Mouse (Mus musculus): Measurements from ENCODE around the gene Gm9736. TPM values are rescaled to one million over a fixed set of nuclear protein-coding genes. Genes with fewer than 3 reads are reported as not detected.

Gene Gm9736
- polyA plus RNA-seq (2014; fragmentation: Illumina TruSeq; extraction: RNeasy Lipid Tissue Mini Kit (QIAGEN cat#74804); ENCODE audit: low read depth, low replicate concordance) = not detected

DNA sequence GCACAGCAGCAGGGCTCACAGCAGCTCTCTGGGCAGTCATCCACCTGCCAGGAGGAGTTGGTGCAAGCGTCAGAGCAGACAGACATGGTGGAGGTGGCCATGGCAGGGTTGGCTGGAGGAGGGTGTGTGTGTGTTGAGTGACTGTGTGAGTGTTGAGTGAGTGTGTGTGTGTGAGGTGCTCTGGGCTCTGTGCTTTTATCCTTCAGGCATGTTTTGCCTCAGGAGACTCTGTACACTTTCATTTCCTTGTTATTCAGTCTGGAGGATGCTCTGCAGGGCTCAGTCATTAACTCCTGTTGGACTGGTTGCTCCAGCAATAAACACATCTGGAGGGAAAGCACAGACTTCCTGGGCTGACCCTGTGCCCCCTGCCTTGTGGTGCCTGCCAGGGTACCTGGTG, at the start of gene Gm9736:
Gene Gm9736, minus strand, starts transcription at position 101 of the 400 bp plus-strand sequence.

DNA sequence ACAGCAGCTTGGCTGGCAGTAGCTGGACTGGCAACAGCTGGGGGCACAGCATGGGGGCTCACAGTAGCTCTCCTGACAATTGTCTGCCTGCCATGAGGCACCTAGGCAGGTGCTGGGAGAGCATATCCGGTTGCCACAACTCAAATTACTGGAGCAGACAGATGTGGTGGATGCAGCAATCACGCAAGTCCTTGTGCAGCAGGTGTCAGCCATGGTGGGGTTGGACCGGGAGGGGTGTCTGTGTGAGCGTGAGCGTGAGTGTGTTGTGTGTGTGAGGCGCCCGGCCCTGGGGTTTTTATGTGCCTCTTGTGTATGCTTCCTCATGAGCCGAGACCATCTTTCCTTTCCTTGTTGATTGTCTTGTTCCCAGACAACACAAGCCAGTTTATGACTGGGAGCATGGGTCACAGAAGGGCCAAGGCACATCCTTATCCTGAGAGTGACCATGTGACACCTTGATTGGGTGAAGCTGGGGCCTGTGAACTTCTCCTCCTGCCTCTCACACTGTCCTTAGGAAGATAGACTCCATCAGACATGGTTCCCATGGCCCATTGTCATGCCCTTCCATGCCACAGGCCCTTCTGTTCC, 47.9 kb upstream of the Gm9736 start, which contains the start of gene Gm19668:
Gene Gm19668, minus strand, starts transcription at position 213 of the 588 bp plus-strand sequence.

DNA sequence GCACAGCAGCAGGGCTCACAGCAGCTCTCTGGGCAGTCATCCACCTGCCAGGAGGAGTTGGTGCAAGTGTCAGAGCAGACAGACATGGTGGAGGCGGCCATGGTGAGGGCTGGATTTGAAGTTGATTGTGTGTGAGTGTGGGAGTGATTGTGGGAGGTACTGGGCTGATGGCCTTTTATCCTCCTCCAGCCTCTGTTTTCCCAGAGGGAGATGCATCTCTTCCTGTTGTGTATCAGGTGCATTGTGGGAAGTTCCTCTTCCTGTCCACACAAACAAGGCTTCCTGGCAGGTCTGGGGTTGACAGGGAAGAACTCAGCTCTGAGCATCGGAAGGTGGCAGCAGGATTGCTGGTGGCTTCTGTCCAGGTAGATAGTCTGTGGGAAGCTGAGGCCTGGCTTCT, 43.8 kb upstream of the Gm9736 start, which contains the start of gene Gm9639:
Gene Gm9639, minus strand, starts transcription at position 101 of the 400 bp plus-strand sequence.

GRCm38 (mm10) chr10:77787876-77788275, 36.7 kb upstream of the Gm9736 start, which contains the start of gene Gm7137:
Gene Gm7137, minus strand, starts transcription at chr10:77788200.

DNA sequence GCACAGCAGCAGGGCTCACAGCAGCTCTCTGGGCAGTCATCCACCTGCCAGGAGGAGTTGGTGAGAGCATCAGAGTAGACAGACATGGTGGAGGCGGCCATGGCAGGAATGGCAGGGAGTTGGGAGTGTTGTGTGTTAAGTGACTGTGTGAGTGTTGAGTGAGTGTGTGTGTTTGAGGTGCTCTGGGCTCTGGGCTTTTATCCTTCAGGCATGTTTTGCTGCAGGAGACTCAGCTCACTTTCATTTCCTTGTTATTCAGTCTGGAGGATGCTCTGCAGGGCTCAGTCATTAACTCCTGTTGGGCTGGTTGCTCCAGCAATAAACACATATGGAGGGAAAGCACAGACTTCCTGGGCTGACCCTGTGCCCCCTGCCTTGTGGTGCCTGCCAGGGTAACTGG, 31.3 kb upstream of the Gm9736 start, which contains the start of gene Gm3250:
Gene Gm3250, minus strand, starts transcription at position 101 of the 400 bp plus-strand sequence.

DNA sequence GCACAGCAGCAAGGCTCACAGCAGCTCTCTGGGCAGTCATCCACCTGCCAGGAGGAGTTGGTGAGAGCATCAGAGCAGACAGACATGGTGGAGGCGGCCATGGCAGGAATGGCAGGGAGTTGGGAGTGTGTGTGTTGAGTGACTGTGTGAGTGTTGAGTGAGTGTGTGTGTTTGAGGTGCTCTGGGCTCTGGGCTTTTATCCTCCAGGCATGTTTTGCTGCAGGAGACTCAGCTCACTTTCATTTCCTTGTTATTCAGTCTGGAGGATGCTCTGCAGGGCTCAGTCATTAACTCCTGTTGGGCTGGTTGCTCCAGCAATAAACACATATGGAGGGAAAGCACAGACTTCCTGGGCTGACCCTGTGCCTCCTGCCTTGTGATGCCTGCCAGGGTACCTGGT, 25.7 kb upstream of the Gm9736 start, which contains the start of gene Gm7138:
Gene Gm7138, minus strand, starts transcription at position 101 of the 400 bp plus-strand sequence.

DNA sequence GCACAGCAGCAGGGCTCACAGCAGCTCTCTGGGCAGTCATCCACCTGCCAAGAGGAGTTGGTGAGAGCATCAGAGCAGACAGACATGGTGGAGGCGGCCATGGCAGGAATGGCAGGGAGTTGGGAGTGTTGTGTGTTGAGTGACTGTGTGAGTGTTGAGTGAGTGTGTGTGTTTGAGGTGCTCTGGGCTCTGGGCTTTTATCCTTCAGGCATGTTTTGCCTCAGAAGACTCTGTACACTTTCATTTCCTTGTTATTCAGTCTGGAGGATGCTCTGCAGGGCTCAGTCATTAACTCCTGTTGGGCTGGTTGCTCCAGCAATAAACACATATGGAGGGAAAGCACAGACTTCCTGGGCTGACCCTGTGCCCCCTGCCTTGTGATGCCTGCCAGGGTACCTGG, 20.1 kb upstream of the Gm9736 start, which contains the start of gene Gm3238:
Gene Gm3238, minus strand, starts transcription at position 101 of the 400 bp plus-strand sequence.

DNA sequence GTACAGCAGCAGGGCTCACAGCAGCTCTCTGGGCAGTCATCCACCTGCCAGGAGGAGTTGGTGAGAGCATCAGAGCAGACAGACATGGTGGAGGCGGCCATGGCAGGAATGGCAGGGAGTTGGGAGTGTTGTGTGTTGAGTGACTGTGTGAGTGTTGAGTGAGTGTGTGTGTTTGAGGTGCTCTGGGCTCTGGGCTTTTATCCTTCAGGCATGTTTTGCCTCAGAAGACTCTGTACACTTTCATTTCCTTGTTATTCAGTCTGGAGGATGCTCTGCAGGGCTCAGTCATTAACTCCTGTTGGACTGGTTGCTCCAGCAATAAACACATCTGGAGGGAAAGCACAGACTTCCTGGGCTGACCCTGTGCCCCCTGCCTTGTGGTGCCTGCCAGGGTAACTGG, 8.4 kb upstream of the Gm9736 start, which contains the start of gene Gm3233:
Gene Gm3233, minus strand, starts transcription at position 101 of the 400 bp plus-strand sequence.

GRCm38 (mm10) chr10:77741924-77742688, 9.0 kb downstream of the Gm9736 start, which contains the start of gene Gm18596:
Gene Gm18596, minus strand, starts transcription at chr10:77742638.

GRCm38 (mm10) chr10:77726186-77726585, 25.0 kb downstream of the Gm9736 start, which contains the start of gene Gm10100:
Gene Gm10100, plus strand, starts transcription at chr10:77726486.

GRCm38 (mm10) chr10:77720299-77720698, 30.9 kb downstream of the Gm9736 start, which contains the start of gene Krtap12-1:
Gene Krtap12-1, plus strand, starts transcription at chr10:77720599.

DNA sequence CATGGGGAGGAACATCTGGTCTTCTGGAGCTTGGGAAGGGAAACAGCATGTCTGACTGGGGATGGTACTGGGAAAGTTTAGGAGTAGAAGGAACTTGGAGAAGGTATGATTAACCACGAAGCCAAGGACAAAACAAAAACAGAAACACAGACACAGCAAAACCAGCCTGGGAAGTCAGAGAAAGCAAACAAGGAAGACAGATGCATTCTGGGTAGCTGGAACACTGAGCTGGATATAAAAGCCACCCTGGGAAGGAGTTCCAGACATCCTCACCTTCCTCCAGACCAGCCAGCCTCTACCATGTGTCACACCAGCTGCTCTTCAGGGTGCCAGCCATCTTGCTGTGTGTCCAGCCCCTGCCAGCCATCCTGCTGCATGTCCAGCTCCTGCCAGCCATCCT, 35.6 kb downstream of the Gm9736 start, which contains the start of gene Gm10142:
Gene Gm10142, plus strand, starts transcription at position 301 of the 400 bp plus-strand sequence.

GRCm38 (mm10) chr10:77711157-77711556, 40.0 kb downstream of the Gm9736 start, which contains the start of gene Gm10024:
Gene Gm10024, plus strand, starts transcription at chr10:77711457.

DNA sequence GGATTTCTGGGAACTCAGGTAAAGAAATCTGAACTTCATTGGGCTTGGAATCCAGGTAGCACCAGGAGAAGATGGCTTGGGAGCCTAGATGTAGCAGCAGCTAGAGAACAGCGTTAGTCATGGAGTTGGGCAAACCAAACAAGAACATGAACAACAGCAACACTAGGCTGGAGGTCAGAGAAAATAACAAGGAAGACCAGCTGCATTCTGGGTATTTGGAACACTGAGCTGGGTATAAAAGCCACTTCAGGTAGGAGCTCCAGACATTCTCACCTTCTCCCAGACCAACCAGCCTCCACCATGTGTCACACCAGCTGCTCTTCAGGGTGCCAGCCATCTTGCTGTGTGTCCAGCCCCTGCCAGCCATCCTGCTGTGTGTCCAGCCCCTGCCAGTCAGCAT, 44.8 kb downstream of the Gm9736 start, which contains the start of gene Gm10272:
Gene Gm10272, plus strand, starts transcription at position 301 of the 400 bp plus-strand sequence.

Other genes starting within 250 kb of the Gm9736 start
- gene Fam207a, start 235.6 kb downstream of the Gm9736 start, polyA plus RNA-seq (2014; fragmentation: Illumina TruSeq; extraction: RNeasy Lipid Tissue Mini Kit (QIAGEN cat#74804); ENCODE audit: low read depth, low replicate concordance) = 0.78 TPM
- gene Itgb2, start 221.1 kb downstream of the Gm9736 start, polyA plus RNA-seq (2014; fragmentation: Illumina TruSeq; extraction: RNeasy Lipid Tissue Mini Kit (QIAGEN cat#74804); ENCODE audit: low read depth, low replicate concordance) = 0.36 TPM
- gene Pttg1ip, start 169.6 kb downstream of the Gm9736 start, polyA plus RNA-seq (2014; fragmentation: Illumina TruSeq; extraction: RNeasy Lipid Tissue Mini Kit (QIAGEN cat#74804); ENCODE audit: low read depth, low replicate concordance) = 53.7 TPM
- gene Sumo3, start 145.3 kb downstream of the Gm9736 start, polyA plus RNA-seq (2014; fragmentation: Illumina TruSeq; extraction: RNeasy Lipid Tissue Mini Kit (QIAGEN cat#74804); ENCODE audit: low read depth, low replicate concordance) = 32.2 TPM
- 10.3 TPM for gene Gm49325, start 145.2 kb downstream of the Gm9736 start, polyA plus RNA-seq (2014; fragmentation: Illumina TruSeq; extraction: RNeasy Lipid Tissue Mini Kit (QIAGEN cat#74804); ENCODE audit: low read depth, low replicate concordance)
- 19.1 TPM for gene Ube2g2, start 129.1 kb downstream of the Gm9736 start, polyA plus RNA-seq (2014; fragmentation: Illumina TruSeq; extraction: RNeasy Lipid Tissue Mini Kit (QIAGEN cat#74804); ENCODE audit: low read depth, low replicate concordance)
- not detected for gene Tspear, start 64.8 kb downstream of the Gm9736 start, polyA plus RNA-seq (2014; fragmentation: Illumina TruSeq; extraction: RNeasy Lipid Tissue Mini Kit (QIAGEN cat#74804); ENCODE audit: low read depth, low replicate concordance)
- not detected for gene Gm19402, start 60.6 kb downstream of the Gm9736 start, polyA plus RNA-seq (2014; fragmentation: Illumina TruSeq; extraction: RNeasy Lipid Tissue Mini Kit (QIAGEN cat#74804); ENCODE audit: low read depth, low replicate concordance)
- gene Gm9508, start 54.1 kb downstream of the Gm9736 start, polyA plus RNA-seq (2014; fragmentation: Illumina TruSeq; extraction: RNeasy Lipid Tissue Mini Kit (QIAGEN cat#74804); ENCODE audit: low read depth, low replicate concordance) = not detected
- gene Gm10272, start 44.7 kb downstream of the Gm9736 start, polyA plus RNA-seq (2014; fragmentation: Illumina TruSeq; extraction: RNeasy Lipid Tissue Mini Kit (QIAGEN cat#74804); ENCODE audit: low read depth, low replicate concordance) = not detected
- not detected for gene Gm10024, start 39.9 kb downstream of the Gm9736 start, polyA plus RNA-seq (2014; fragmentation: Illumina TruSeq; extraction: RNeasy Lipid Tissue Mini Kit (QIAGEN cat#74804); ENCODE audit: low read depth, low replicate concordance)
- not detected for gene Gm10142, start 35.5 kb downstream of the Gm9736 start, polyA plus RNA-seq (2014; fragmentation: Illumina TruSeq; extraction: RNeasy Lipid Tissue Mini Kit (QIAGEN cat#74804); ENCODE audit: low read depth, low replicate concordance)
- gene Krtap12-1, start 30.8 kb downstream of the Gm9736 start, polyA plus RNA-seq (2014; fragmentation: Illumina TruSeq; extraction: RNeasy Lipid Tissue Mini Kit (QIAGEN cat#74804); ENCODE audit: low read depth, low replicate concordance) = not detected
- gene Gm10100, start 24.9 kb downstream of the Gm9736 start, polyA plus RNA-seq (2014; fragmentation: Illumina TruSeq; extraction: RNeasy Lipid Tissue Mini Kit (QIAGEN cat#74804); ENCODE audit: low read depth, low replicate concordance) = not detected
- gene Gm18596, start 8.7 kb downstream of the Gm9736 start, polyA plus RNA-seq (2014; fragmentation: Illumina TruSeq; extraction: RNeasy Lipid Tissue Mini Kit (QIAGEN cat#74804); ENCODE audit: low read depth, low replicate concordance) = not detected
- gene Gm3233, start 8.3 kb upstream of the Gm9736 start, polyA plus RNA-seq (2014; fragmentation: Illumina TruSeq; extraction: RNeasy Lipid Tissue Mini Kit (QIAGEN cat#74804); ENCODE audit: low read depth, low replicate concordance) = not detected
- not detected for gene Gm3238, start 20.0 kb upstream of the Gm9736 start, polyA plus RNA-seq (2014; fragmentation: Illumina TruSeq; extraction: RNeasy Lipid Tissue Mini Kit (QIAGEN cat#74804); ENCODE audit: low read depth, low replicate concordance)
- gene Gm7138, start 25.6 kb upstream of the Gm9736 start, polyA plus RNA-seq (2014; fragmentation: Illumina TruSeq; extraction: RNeasy Lipid Tissue Mini Kit (QIAGEN cat#74804); ENCODE audit: low read depth, low replicate concordance) = not detected
- gene Gm3250, start 31.2 kb upstream of the Gm9736 start, polyA plus RNA-seq (2014; fragmentation: Illumina TruSeq; extraction: RNeasy Lipid Tissue Mini Kit (QIAGEN cat#74804); ENCODE audit: low read depth, low replicate concordance) = not detected
- gene Gm7137, start 36.8 kb upstream of the Gm9736 start, polyA plus RNA-seq (2014; fragmentation: Illumina TruSeq; extraction: RNeasy Lipid Tissue Mini Kit (QIAGEN cat#74804); ENCODE audit: low read depth, low replicate concordance) = not detected
- gene Gm9639, start 43.7 kb upstream of the Gm9736 start, polyA plus RNA-seq (2014; fragmentation: Illumina TruSeq; extraction: RNeasy Lipid Tissue Mini Kit (QIAGEN cat#74804); ENCODE audit: low read depth, low replicate concordance) = not detected
- not detected for gene Gm19668, start 47.8 kb upstream of the Gm9736 start, polyA plus RNA-seq (2014; fragmentation: Illumina TruSeq; extraction: RNeasy Lipid Tissue Mini Kit (QIAGEN cat#74804); ENCODE audit: low read depth, low replicate concordance)
- not detected for gene Gm9507, start 60.5 kb upstream of the Gm9736 start, polyA plus RNA-seq (2014; fragmentation: Illumina TruSeq; extraction: RNeasy Lipid Tissue Mini Kit (QIAGEN cat#74804); ENCODE audit: low read depth, low replicate concordance)
- gene Gm2696, start 63.3 kb upstream of the Gm9736 start, polyA plus RNA-seq (2014; fragmentation: Illumina TruSeq; extraction: RNeasy Lipid Tissue Mini Kit (QIAGEN cat#74804); ENCODE audit: low read depth, low replicate concordance) = not detected
- gene Krtap10-4, start 75.7 kb upstream of the Gm9736 start, polyA plus RNA-seq (2014; fragmentation: Illumina TruSeq; extraction: RNeasy Lipid Tissue Mini Kit (QIAGEN cat#74804); ENCODE audit: low read depth, low replicate concordance) = not detected
- not detected for gene Krtap10-10, start 84.6 kb upstream of the Gm9736 start, polyA plus RNA-seq (2014; fragmentation: Illumina TruSeq; extraction: RNeasy Lipid Tissue Mini Kit (QIAGEN cat#74804); ENCODE audit: low read depth, low replicate concordance)
- gene Gm36176, start 95.4 kb upstream of the Gm9736 start, polyA plus RNA-seq (2014; fragmentation: Illumina TruSeq; extraction: RNeasy Lipid Tissue Mini Kit (QIAGEN cat#74804); ENCODE audit: low read depth, low replicate concordance) = not detected
- gene Gm10318, start 101.5 kb upstream of the Gm9736 start, polyA plus RNA-seq (2014; fragmentation: Illumina TruSeq; extraction: RNeasy Lipid Tissue Mini Kit (QIAGEN cat#74804); ENCODE audit: low read depth, low replicate concordance) = not detected
- gene Gm3285, start 110.6 kb upstream of the Gm9736 start, polyA plus RNA-seq (2014; fragmentation: Illumina TruSeq; extraction: RNeasy Lipid Tissue Mini Kit (QIAGEN cat#74804); ENCODE audit: low read depth, low replicate concordance) = not detected
- 0.15 TPM for gene Lrrc3, start 151.2 kb upstream of the Gm9736 start, polyA plus RNA-seq (2014; fragmentation: Illumina TruSeq; extraction: RNeasy Lipid Tissue Mini Kit (QIAGEN cat#74804); ENCODE audit: low read depth, low replicate concordance)
- gene Trpm2, start 219.2 kb upstream of the Gm9736 start, polyA plus RNA-seq (2014; fragmentation: Illumina TruSeq; extraction: RNeasy Lipid Tissue Mini Kit (QIAGEN cat#74804); ENCODE audit: low read depth, low replicate concordance) = not detected
- gene 1810043G02Rik, start 227.2 kb upstream of the Gm9736 start, polyA plus RNA-seq (2014; fragmentation: Illumina TruSeq; extraction: RNeasy Lipid Tissue Mini Kit (QIAGEN cat#74804); ENCODE audit: low read depth, low replicate concordance) = 1.4 TPM